Mouse (Mus musculus) G1E (cell line): ENCODE data around the gene Ldb3. TPM values are rescaled to one million over a fixed set of nuclear protein-coding genes. Genes with fewer than 3 reads are reported as not detected.
A peak's percentile ranks its signal among the peaks of the same experiment; 100 is the strongest.

ENCODE experiments used
- ATAC-seq: 2 replicates; pipeline ENCODE4 v1.8.0; 2016; ENCODE audit warnings: mild to moderate bottlenecking; ENCODE audit not compliant: insufficient number of reproducible peaks, poor library complexity, low FRiP score, severe bottlenecking; ENCODE audit errors: extremely low read depth
- DNase-seq: peaks from one replicate; pipeline ENCODE4 v3.0.0; 2012; ENCODE audit warnings: low spot score
- H3K27me3 ChIP-seq: 2 replicates; pipeline ENCODE4 v1.6.1; 2012; ENCODE audit warnings: mild to moderate bottlenecking, low read length, inconsistent platforms; ENCODE audit not compliant: insufficient read depth
- H3K36me3 ChIP-seq: replicated peaks from 2 replicates; pipeline ENCODE3; 2012; ENCODE audit warnings: mild to moderate bottlenecking, inconsistent platforms
- H3K4me1 ChIP-seq: 2 replicates; pipeline ENCODE4 v1.6.1; 2012; ENCODE audit warnings: low read depth, low read length, inconsistent platforms, mixed read lengths; ENCODE audit not compliant: insufficient read depth
- H3K4me3 ChIP-seq: 2 replicates; pipeline ENCODE4 v1.5.1; 2012; ENCODE audit warnings: low read depth, mild to moderate bottlenecking, inconsistent platforms, low read length, moderate library complexity, mixed read lengths
- H3K9me3 ChIP-seq: replicated peaks from 2 replicates; pipeline ENCODE4 v1.6.1; 2012; ENCODE audit warnings: inconsistent platforms
- CTCF ChIP-seq: IDR thresholded peaks from 2 replicates; pipeline ENCODE4 v1.5.1; 2012; ENCODE audit warnings: low read depth, low read length, inconsistent platforms, mixed read lengths
- GATA1 ChIP-seq: IDR thresholded peaks from 2 replicates; pipeline ENCODE4 v1.6.1; 2012; ENCODE audit warnings: borderline replicate concordance, low read length, inconsistent platforms, mixed read lengths
- GATA2 ChIP-seq: IDR thresholded peaks from 2 replicates; pipeline ENCODE4 v1.6.1; 2012; ENCODE audit warnings: low read depth, low read length, inconsistent platforms, borderline replicate concordance
- POLR2AphosphoS5 ChIP-seq: IDR thresholded peaks from 2 replicates; pipeline ENCODE4 v1.6.1; 2012; ENCODE audit warnings: low read depth, low read length, inconsistent platforms; ENCODE audit not compliant: insufficient replicate concordance
- TAL1 ChIP-seq: conservative IDR thresholded peaks from 2 replicates; pipeline ENCODE4 v1.6.1; 2012; ENCODE audit warnings: low read depth, low read length, inconsistent platforms, mixed read lengths
- polyA plus RNA-seq: library from polyadenylated mRNA; stranded (reverse); fragments of >175 nt; gene quantifications from 2 replicates; pipeline ENCODE4 v1.2.3, GENCODE M21; 2012
- total RNA-seq, 2 experiments: library from RNA; stranded (forward) in 1 of 2; stranded (reverse) in 1 of 2; fragments of 200-1000 nt in 1 of 2; fragments of >200 nt in 1 of 2; fragmentation: Nextera tagmentation in 1 of 2; gene quantifications; 2 replicates each; pipeline ENCODE4 v1.2.3; 2014 to 2017

The Ldb3 gene
- total and polyA plus RNA-seq, 3 experiments = 0.05 TPM; not detected in 2

DNA sequence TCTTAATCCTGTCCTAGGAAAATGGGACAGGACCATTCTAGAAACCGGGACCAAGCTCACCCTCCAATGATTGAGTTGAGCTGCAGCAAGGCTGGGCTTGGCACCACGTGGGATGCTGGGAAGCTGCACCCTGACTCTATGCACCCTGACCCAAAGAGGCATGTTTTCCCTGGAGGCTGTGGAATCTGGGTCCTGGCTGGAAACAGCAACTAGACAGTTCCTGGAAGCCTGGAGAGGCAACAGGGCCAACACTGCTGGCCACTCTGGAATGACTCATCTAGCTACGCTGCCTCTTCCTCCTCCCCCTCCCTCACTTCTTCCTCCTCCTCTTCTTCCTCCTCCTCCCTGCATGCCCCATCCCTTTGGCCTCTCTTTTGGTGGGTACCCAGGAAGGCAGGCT is 34.4 kb downstream of the Ldb3 start:
- no peaks in the 10 kb centered on the region for H3K4me1 ChIP-seq
- no peaks in the 10 kb centered on the region for H3K36me3 ChIP-seq
- DNase-seq (no peak), ATAC-seq (no peak)
- no peak overlapping the region for H3K4me3 ChIP-seq
- no peak for TF ChIP-seq CTCF
- TF ChIP-seq TAL1 = no peak
- no peak for TF ChIP-seq GATA2
- no peak for TF ChIP-seq GATA1
- no peak for TF ChIP-seq POLR2AphosphoS5
- H3K27me3 ChIP-seq = peaks cover 10% of the 10 kb centered on the region; the same call in 1 of the 2 replicates
- H3K9me3 ChIP-seq = no peaks in the 10 kb centered on the region

DNA sequence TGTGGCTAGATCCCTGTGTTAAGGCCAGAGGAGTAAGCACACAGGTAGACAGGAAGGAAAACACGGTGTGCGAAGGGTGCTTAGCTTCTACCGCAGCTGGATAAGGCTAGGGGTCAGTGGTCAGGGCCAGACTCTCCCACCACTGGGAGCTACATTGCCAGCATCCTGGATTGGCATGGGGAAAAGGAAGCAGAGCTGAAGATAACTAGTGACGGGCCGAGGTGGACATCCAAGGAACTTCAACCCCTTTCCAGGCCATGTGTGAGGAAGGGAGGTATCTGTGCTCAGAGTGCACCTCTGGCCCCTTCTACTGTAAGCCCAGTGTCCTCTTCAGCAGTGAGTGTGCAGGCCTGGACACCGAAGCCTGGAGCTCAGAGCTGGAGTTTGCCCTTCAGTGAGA is 35.0 kb downstream of the Ldb3 start:
- DNase-seq (no peak), ATAC-seq (no peak)
- Histone ChIP-seq H3K27me3 (peaks cover 14% of the 10 kb centered on the region; the same call in 1 of the 2 replicates), H3K9me3 (no peaks in the 10 kb centered on the region), H3K36me3 (no peaks in the 10 kb centered on the region), H3K4me3 (no peak overlapping the region), H3K4me1 (no peaks in the 10 kb centered on the region)
- TF ChIP-seq TAL1 (no peak), GATA1 (no peak), CTCF (no peak), GATA2 (no peak), POLR2AphosphoS5 (no peak)

DNA sequence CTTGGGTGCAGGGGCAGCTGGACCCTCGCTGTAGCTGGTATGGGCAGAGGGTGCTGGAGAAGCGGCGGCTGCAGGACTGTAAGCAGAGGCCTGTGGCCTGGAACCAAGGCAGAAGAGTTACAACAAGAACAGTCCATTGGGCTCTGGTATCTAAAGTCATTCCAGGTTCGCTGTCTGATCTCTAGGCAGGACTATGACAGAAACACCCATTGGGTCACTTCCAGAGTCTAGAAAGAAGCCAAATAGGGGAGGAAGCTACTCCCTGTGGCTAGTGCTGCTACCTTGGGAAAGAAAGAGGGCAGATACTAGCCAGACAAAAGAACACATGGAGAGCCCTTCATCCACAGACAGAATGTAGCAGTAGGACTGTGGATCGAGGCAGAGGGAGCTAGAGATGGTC is 36.3 kb downstream of the Ldb3 start:
- peaks cover 16% of the 10 kb centered on the region; the same call in 1 of the 2 replicates for H3K27me3 ChIP-seq
- H3K36me3 ChIP-seq = no peaks in the 10 kb centered on the region
- H3K4me3 ChIP-seq = no peak overlapping the region
- TF ChIP-seq TAL1 (no peak), CTCF (no peak), GATA1 (no peak), POLR2AphosphoS5 (no peak), GATA2 (no peak)
- no peaks in the 10 kb centered on the region for H3K4me1 ChIP-seq
- no peaks in the 10 kb centered on the region for H3K9me3 ChIP-seq
- no peak for DNase-seq
- ATAC-seq = no peak

DNA sequence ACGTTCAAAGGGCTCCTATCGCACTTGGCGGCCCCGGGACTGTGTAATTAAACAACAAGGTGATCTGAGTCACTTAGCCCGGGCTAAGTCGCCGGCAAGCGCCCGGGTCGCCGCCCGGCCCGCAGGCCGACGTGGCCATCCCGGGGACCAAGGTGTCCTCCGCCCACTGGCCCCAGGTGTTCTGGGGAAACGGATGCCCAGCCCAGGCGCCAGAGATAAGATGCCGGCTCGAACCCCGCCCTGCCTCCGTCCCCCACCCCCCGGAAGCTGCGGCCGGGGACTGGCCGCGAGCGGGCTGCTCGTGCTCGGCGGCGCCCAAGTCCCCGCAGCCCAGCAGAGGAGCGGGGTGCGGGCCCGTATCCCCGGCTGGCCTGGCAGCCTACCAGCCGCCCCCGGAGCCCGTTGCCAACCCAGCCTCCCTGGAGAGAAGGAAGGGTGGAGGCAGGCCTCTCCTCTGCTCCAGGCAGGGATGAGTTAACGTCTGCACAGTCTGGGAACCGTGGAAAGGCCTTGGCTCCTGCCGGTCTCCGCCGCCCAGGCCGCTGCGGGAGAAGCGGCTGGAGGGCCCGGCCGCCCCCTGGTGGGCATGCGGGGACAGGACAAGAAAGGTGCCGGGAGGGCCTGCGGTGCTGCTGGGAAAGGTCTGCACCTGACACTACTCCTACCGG is 39.3 kb downstream of the Ldb3 start:
- DNase-seq (peak; percentile 37), ATAC-seq (no peak)
- Histone ChIP-seq H3K9me3 (no peaks in the 10 kb centered on the region), H3K27me3 (peaks cover 15% of the 10 kb centered on the region; the same call in 1 of the 2 replicates), H3K36me3 (no peaks in the 10 kb centered on the region), H3K4me3 (no peak overlapping the region), H3K4me1 (no peaks in the 10 kb centered on the region)
- no peak for TF ChIP-seq TAL1
- no peak for TF ChIP-seq GATA1
- TF ChIP-seq CTCF = peak; percentile 42; the same call in 1 of the 2 replicates
- TF ChIP-seq POLR2AphosphoS5 = no peak
- TF ChIP-seq GATA2 = no peak

DNA sequence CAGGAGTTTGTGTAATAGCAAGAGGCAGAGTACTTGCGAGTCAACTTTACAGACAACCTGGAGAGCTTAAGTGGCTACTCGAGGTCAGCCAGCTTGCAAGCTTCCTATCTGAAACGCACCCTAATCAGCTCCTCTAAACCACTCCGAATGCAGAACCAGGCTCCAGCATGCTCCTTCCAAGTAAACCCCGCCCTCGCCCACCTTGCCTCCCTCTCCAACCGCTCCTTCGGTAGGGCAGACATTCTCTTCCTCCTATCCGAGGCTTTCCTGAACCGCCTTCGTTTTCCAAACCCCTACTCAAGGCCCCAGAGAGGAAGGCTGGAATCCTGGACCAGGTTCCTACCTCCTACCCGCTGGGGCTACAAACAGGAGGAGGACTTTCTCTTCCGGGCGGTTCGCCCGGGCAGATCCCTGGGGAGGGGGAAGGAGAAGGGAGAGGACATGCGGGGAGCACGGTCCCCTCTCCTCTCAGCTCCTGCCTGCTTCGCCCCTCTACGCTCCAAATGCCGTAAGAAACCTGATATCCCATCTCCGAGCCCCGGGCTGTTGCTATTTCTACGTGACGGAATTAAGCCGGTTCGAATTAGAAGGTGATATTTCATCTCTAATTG is 40.0 kb downstream of the Ldb3 start:
- TF ChIP-seq TAL1 (no peak), GATA2 (no peak), GATA1 (no peak)
- H3K36me3 ChIP-seq = no peaks in the 10 kb centered on the region
- ATAC-seq (no peak), DNase-seq (no peak)
- H3K9me3 ChIP-seq = no peaks in the 10 kb centered on the region
- peaks cover 9% of the 10 kb centered on the region; the same call in 1 of the 2 replicates for H3K27me3 ChIP-seq
- no peaks in the 10 kb centered on the region for H3K4me1 ChIP-seq
- no peak overlapping the region for H3K4me3 ChIP-seq

DNA sequence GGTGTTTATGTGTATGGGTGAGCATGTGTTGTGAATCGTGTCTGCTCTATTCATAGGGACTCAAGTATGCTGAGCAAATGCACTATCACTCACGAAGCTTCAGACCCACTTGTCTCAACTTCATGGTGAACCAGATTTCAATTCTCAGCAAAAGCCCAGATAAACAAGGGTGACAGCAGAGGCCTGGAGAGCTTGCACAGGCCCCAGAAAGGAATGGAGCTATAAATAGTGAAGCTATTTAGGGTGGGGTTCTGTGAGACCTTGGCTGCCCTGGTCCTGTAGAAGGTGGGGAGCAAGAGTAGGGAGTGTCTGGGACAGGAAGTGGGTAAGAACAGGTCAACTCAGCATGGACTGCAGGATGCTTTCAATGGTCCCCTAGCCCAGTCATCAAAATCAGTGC is 43.9 kb downstream of the Ldb3 start:
- H3K36me3 ChIP-seq = no peaks in the 10 kb centered on the region
- DNase-seq (no peak), ATAC-seq (no peak)
- H3K4me1 ChIP-seq = no peaks in the 10 kb centered on the region
- H3K27me3 ChIP-seq = peaks cover 7% of the 10 kb centered on the region; the same call in 1 of the 2 replicates
- no peak overlapping the region for H3K4me3 ChIP-seq
- no peaks in the 10 kb centered on the region for H3K9me3 ChIP-seq
- no peak for TF ChIP-seq GATA1
- TF ChIP-seq CTCF = no peak
- TF ChIP-seq TAL1 = no peak
- no peak for TF ChIP-seq POLR2AphosphoS5
- TF ChIP-seq GATA2 = no peak
